Mouse (Mus musculus) 3T3-L1 (cell line): ENCODE data around the gene Ppef2.

ENCODE experiments used
- DNase-seq: peaks from one replicate; pipeline ENCODE4 v3.0.0-alpha.2; 2015; ENCODE audit warnings: low read depth, low spot score

Gene Ppef2

DNA sequence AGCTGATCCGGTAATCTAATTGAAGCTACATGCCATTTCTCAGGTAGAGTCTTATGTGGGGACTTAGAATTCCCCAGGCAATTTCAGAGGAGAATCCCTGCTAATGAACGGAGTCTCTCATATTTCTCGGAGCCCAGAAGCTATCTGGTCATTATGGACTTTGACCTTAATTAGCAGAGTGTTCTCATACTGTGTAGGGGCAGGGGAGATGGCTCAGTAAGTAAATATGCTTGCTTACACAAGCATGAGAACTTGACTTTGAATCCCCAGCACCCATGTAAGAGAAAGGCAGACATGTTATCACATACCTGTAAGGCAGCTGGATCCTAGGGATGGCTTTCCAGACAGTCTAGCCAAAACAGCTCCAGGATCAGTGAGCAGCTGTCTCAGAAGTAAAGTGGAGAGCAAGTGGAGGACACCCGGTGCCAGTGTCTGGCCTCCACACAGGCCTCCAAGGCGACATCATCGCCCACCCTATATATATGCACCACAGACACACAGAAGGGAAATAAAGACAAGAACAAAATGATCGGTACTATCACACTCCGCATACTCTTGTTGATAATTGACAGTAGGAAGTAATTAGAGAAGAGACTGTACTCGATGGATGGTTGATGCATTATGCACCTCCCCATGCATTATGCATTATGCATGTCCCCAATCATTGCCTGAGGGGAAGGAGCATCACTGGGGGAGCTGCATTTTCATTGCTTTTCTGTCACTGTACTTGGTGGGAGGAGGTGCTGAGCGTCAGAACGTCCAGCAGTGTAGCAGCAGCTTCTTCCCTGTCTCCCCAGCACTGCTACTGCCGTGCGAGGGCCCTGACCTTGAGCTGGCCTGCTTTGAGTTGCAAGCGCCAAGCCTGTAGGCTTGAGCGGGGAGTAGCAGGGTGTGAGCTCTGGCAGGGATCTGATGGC lies 58.9 kb downstream of the Ppef2 start:
- DNase-seq: no peak

DNA sequence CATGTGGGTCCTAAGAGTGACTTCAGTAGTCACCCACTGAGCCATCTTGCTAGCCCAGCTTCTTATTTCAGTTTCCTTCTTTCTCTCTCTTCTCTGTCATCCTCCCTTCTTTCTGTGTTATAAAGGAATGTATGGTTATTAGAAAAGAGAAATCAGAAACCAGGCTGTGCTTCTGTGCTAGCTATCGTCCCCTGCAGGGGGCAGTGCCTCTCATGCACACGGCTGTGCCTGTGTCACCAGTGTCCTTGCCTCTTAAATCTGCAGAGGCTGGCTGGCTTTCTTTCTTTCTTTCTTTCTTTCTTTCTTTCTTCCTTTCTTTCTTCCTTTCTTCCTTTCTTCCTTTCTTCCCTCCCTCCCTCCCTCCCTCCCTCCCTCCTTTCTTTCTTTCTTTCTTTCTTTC lies 60.4 kb downstream of the Ppef2 start:
- peak; percentile 70 for DNase-seq

DNA sequence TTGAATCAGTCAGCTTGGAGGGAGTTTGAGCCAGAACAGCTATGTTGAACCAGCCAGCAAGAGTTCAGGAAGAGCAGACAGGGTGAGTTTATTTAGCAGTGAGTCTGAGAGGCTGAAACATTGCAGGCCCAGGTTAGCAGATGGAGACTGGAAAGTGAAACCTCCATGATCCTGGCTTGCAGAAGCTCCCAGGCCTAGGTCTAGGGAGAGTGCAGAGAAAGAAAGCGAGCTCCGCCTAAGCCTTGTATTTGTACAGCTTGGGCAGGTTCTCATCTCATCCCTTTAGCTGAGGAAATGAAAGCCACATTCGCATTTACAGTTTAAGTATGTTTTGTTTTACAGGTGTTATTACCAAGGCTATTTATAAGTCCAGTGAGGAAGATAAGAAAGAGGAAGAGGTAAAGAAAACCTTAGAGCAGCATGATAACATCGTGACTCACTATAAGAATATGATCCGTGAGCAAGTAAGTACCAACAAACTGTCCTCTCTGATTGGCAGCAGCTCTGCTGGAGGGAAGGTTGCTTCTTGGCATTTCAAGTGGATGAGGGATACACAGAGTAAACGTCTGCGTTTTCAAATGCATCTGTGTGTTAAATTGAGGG lies 67.1 kb downstream of the Ppef2 start:
- DNase-seq: no peak

DNA sequence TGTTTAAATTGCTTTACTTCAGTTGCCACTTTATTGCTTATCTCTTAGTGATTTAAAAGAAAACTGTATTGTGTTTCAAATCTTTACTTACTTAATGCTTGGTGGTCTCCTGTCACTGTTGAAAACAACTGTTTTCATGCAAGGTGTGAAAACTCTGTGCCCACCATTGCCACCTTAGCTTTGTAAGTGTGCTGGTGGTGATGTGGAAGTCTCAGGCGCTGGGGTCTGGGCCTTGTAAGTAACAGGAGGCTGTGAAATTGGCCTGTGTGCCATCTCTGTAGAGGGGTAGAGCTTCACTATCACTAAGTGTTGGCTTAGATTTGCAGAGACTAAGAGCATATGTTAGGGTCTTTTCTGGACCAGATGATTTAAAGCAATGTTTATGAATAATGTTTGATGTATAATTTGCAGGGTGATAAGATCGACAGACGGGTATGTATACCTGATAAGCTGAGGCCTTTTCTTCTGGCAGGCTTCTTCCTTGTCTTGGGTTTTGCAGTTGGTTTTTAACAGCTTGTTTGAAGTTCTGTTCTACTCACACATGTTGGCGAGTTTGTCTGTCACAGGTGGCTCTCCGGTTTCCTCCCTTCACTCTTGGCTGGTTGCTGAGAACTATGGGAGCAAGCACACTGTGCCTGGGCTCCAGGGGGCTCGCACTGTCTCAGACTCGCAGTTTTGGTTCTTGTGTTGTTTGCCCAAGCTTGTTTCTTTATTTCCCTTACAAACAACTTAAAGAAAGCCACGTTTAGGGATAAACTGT lies 72.8 kb downstream of the Ppef2 start:
- DNase-seq: no peak
